Mouse (Mus musculus) liver, embryonic 15.5 days (tissue): ENCODE measurements around the gene Ddx19b. TPM values are rescaled to one million over a fixed set of nuclear protein-coding genes. Genes with fewer than 3 reads are reported as not detected.

Experiments
- ATAC-seq: fragments of 200-750 bp; cut with Nextera tagmentation; 2 replicates; pipeline ENCODE4 v1.8.0; 2017; ENCODE audit warnings: moderate number of reproducible peaks, mild to moderate bottlenecking, moderate library complexity; ENCODE audit not compliant: insufficient read depth
- H3K27ac ChIP-seq: fragments of 300-500 bp; sonication (generic); replicated peaks from 2 replicates; pipeline ENCODE4 v1.5.1; 2015; ENCODE audit warnings: mild to moderate bottlenecking, inconsistent platforms
- H3K27me3 ChIP-seq: fragments of 300-500 bp; sonication (generic); 2 replicates; pipeline ENCODE4 v1.6.1; 2015; ENCODE audit warnings: mild to moderate bottlenecking, inconsistent platforms
- H3K36me3 ChIP-seq: fragments of 300-500 bp; sonication (generic); replicated peaks from 2 replicates; pipeline ENCODE4 v1.6.1; 2015; ENCODE audit warnings: moderate library complexity, mild to moderate bottlenecking, inconsistent platforms
- H3K4me1 ChIP-seq: fragments of 300-500 bp; sonication (generic); replicated peaks from 2 replicates; pipeline ENCODE4 v1.6.1; 2015; ENCODE audit warnings: inconsistent platforms
- H3K4me2 ChIP-seq: fragments of 300-500 bp; sonication (generic); 2 replicates; pipeline ENCODE4 v1.6.1; 2015; ENCODE audit warnings: moderate library complexity, mild to moderate bottlenecking, inconsistent platforms
- H3K4me3 ChIP-seq: fragments of 300-500 bp; sonication (generic); replicated peaks from 2 replicates; pipeline ENCODE4 v1.5.1; 2015; ENCODE audit warnings: mild to moderate bottlenecking, inconsistent platforms
- H3K9ac ChIP-seq: fragments of 300-500 bp; sonication (generic); 2 replicates; pipeline ENCODE4 v1.6.1; 2015; ENCODE audit warnings: moderate library complexity, mild to moderate bottlenecking, inconsistent platforms
- H3K9me3 ChIP-seq: fragments of 300-500 bp; sonication (generic); replicated peaks from 2 replicates; pipeline ENCODE4 v1.6.1; 2016; ENCODE audit warnings: inconsistent platforms
- WGBS: fragments of 180-500 bp; shearing (Covaris S2); methylation state at CpG from one replicate; pipeline ENCODE4 v1.1.7; 2015; ENCODE audit warnings: mixed read lengths; ENCODE audit not compliant: insufficient replicate concordance; 5-methylcytosine and 5-hydroxymethylcytosine counted together
- polyA plus RNA-seq: library from polyadenylated mRNA; unstranded; fragments of >200 nt; fragmentation: Nextera tagmentation; extraction: Ambion mirVana; gene quantifications from 2 replicates; pipeline ENCODE4 v1.2.1, GENCODE M21; 2015

Gene Ddx19b
- polyA plus RNA-seq, 1 experiment from 2014 or later = 2.4 TPM

DNA sequence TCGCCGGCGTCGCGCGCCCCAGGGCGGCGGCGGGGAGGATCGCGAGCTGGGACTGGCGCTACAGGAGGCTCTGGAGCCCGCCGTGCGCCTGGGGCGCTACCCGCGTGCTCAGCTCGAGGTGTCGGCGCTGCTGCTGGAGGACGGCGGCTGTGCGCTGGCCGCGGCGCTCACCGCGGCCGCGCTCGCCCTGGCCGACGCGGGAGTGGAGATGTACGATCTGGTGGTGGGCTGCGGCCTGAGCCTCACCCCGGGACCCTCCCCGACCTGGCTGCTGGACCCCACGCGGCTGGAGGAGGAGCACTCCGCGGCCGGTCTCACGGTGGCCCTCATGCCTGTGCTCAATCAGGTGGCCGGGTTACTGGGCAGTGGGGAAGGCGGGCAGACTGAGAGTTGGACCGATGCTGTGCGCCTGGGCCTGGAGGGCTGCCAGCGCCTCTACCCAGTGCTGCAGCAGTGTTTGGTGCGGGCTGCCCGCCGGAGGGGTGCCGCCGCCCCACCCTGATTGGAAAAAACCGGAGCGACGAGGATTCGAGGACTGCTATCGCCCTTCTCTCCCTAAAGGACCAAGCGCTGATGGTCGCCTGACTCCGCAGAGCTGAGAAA is 25.2 kb upstream of the Ddx19b start:
- Histone ChIP-seq H3K9me3 (no peaks in the 10 kb centered on the region), H3K27ac (peak overlapping the region; percentile 87), H3K9ac (peak overlapping the region; percentile 87), H3K4me2 (peak overlapping the region; percentile 99), H3K4me1 (peaks cover 62% of the 10 kb centered on the region), H3K4me3 (peak overlapping the region; percentile 90), H3K27me3 (no peaks in the 10 kb centered on the region), H3K36me3 (peaks cover 53% of the 10 kb centered on the region)
- WGBS = under 1% methylated on average over 62 of the region's 63 CpGs
- ATAC-seq = peak; percentile 63

DNA sequence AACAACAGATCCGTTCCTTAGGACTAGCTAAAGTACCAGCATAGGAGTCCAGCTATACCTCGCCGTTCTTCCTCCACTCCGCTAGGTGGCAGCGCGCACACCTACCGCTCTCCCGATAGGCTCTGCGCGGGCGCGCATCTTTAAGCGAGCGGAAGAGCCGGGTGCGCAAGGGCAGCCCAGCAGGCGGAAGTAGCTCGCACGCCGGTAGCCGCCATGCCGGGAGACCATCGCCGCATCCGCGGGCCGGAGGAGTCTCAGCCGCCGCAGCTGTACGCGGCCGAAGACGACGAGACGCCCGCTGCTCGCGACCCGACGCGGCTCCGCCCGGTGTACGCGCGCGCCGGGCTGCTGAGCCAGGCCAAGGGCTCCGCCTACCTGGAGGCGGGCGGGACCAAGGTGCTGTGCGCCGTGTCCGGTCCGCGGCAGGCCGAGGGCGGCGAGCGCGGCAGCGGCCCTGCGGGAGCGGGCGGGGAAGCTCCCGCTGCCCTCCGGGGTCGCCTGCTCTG is 24.7 kb upstream of the Ddx19b start, which contains the start of gene Exosc6:
Exosc6 (plus strand) TSS at position 182 of the 506 bp plus-strand sequence.
- peak; percentile 93 for ATAC-seq
- peaks cover 56% of the 10 kb centered on the region for H3K4me1 ChIP-seq

DNA sequence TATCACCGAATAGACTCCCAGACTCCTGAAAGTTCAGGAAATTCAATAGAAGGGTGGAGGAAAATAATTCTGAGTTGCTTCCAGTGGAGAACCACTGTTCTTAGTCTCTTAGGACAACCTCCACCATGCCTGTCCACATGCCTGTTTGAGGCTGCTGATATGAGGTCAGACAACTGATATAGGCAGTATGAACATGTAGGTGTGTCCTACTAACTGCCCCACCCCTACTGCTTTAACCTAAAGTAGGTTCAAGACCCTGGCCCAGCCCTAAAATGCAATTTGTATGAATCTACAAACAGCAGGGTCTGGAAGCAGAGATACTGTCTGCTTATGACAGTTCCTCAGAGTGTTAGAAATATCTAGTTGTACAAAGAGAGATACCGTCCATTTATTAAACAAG is 24.1 kb upstream of the Ddx19b start:
- H3K4me3 ChIP-seq = peak overlapping the region; percentile 90
- ATAC-seq = peak; percentile 44
- no peak overlapping the region for H3K9ac ChIP-seq
- H3K27me3 ChIP-seq = no peaks in the 10 kb centered on the region
- peaks cover 50% of the 10 kb centered on the region for H3K4me1 ChIP-seq
- H3K4me2 ChIP-seq = 0 out of 2 replicates have a peak overlapping the region, but pooled peaks have one; percentile 99
- 51% methylated on average over 2 of the region's 2 CpGs for WGBS
- H3K27ac ChIP-seq = 0 out of 2 replicates have a peak overlapping the region, but pooled peaks have one; percentile 30
- H3K36me3 ChIP-seq = peaks cover 65% of the 10 kb centered on the region
- no peaks in the 10 kb centered on the region for H3K9me3 ChIP-seq

More for the DNA sequence above, 24.7 kb upstream of the Ddx19b start, which contains the start of gene Exosc6:
- peak within 1 kb of the TSS; percentile 87 for H3K9ac ChIP-seq
- H3K4me2 ChIP-seq = peak within 1 kb of the TSS; percentile 99
- H3K4me3 ChIP-seq = peak within 1 kb of the TSS; percentile 90
- no peaks in the 10 kb centered on the region for H3K27me3 ChIP-seq
- no peaks in the 10 kb centered on the region for H3K9me3 ChIP-seq
- H3K27ac ChIP-seq = peak within 1 kb of the TSS; percentile 87
- H3K36me3 ChIP-seq = peaks cover 59% of the 10 kb centered on the region
- under 1% methylated on average over 68 of the region's 68 CpGs for WGBS

DNA sequence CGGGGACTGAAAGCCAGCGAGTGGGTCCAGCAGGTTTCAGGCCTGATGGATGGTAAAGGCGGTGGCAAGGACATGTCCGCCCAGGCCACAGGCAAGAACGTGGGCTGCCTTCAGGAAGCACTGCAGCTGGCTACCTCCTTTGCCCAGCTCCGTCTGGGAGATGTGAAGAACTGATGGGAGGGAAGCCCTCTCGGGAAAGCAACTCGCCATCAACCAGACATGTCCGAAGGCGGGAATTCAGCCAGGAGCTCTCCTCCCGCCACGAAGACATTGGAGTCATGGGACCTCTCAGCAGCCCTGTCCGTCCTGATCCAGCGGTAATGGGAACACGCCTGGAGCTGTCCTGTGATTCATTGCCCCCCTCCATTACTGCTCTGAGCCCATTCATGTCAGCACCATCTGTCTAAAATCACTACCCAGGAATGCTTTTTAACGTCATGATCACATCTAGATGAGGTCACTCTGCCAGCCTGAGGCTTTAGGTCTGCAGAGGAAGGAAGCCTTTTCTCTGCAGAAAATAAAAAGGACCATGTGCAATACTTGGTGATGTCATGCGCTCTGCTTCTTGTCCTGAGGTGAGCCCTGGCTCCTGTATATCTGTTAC is 23.6 kb upstream of the Ddx19b start:
- Histone ChIP-seq H3K4me2 (no peak overlapping the region), H3K36me3 (peaks cover 70% of the 10 kb centered on the region), H3K27me3 (no peaks in the 10 kb centered on the region), H3K4me3 (no peak overlapping the region), H3K9me3 (no peaks in the 10 kb centered on the region), H3K9ac (no peak overlapping the region), H3K4me1 (peaks cover 45% of the 10 kb centered on the region), H3K27ac (0 out of 2 replicates have a peak overlapping the region, but pooled peaks have one; percentile 30)
- ATAC-seq = no peak
- WGBS = 87% methylated on average over 17 of the region's 17 CpGs

DNA sequence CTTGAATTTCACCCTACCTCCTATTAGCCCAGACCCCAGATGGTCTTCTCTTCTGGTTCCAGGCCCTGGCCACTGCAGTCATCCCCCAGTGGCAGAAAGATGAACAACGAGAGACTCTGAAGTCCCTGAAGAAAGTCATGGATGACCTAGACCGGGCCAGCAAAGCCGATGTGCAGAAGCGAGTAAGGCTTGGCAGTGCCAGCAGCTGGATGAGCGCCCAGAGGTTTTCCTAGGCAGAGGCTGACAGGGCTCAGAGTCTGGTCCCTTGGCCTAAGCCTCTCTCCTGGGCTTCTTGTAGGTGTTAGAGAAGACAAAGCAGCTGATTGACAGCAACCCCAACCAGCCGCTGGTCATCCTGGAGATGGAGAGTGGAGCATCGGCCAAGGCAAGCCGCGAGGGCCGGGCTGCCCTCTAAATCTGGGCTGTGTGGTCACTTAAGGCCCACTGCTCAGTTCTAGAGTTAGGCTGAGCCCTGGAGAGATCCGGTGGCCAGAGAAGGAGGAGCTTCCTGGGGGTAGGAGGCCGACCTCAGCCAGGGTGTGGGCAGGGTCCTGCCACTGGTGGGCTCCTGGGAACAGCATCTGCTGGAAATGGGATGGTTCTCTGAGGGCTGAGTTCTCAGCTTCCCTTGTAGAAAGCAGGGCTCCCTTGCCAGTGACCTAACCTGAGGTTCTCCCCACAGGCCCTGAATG is 22.4 kb upstream of the Ddx19b start:
- Histone ChIP-seq H3K4me1 (peaks cover 41% of the 10 kb centered on the region), H3K36me3 (peaks cover 82% of the 10 kb centered on the region), H3K27ac (no peak overlapping the region), H3K27me3 (no peaks in the 10 kb centered on the region), H3K9me3 (no peaks in the 10 kb centered on the region), H3K9ac (no peak overlapping the region), H3K4me3 (no peak overlapping the region), H3K4me2 (no peak overlapping the region)
- 87% methylated on average over 12 of the region's 12 CpGs for WGBS
- ATAC-seq = no peak

DNA sequence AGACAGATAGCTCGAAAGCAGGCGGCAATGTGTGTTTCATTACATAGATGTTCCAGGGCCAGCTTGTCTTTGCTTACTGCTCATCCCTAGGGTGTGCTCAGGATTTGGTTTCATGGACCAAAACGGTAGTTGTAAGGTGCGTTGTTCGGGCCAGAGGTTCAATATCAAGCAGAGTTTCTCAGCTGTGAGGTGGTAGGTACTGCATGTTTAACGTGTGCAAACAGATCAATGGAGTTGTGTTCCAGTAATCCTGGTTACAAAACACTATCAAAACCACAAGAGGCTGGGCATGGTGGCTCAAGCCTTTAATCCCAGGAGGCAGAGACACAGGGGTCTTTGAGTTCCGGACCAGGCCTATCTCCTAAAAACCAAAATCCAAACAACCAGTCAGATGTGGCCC is 17.6 kb upstream of the Ddx19b start:
- no peak overlapping the region for H3K4me2 ChIP-seq
- peaks cover 100% of the 10 kb centered on the region for H3K36me3 ChIP-seq
- H3K27ac ChIP-seq = no peak overlapping the region
- peaks cover 5% of the 10 kb centered on the region; the same call in 1 of the 2 replicates for H3K4me1 ChIP-seq
- no peaks in the 10 kb centered on the region for H3K27me3 ChIP-seq
- WGBS = 88% methylated on average over 7 of the region's 7 CpGs
- ATAC-seq = no peak
- H3K9ac ChIP-seq = no peak overlapping the region
- no peaks in the 10 kb centered on the region for H3K9me3 ChIP-seq
- no peak overlapping the region for H3K4me3 ChIP-seq

DNA sequence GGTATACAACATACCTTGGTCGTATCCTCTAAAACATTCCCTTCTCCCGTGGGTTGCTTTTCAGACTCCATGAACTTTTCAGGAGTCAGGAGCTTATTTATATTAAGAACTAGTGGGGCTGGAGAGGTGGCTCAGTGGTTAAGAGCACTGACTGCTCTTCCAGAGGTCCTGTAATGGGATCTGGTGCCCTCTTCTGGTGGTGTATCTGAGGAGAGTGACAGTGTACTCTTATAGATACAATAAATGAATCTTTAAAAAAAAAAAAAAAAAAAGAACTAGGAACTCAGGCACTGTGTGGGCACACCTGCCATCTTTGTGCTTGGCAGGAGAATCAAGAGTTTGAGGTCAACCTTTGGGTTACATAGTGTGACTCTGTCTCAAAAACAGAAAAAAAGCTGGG is 17.1 kb upstream of the Ddx19b start:
- H3K9me3 ChIP-seq = no peaks in the 10 kb centered on the region
- H3K27ac ChIP-seq = no peak overlapping the region
- no peak overlapping the region for H3K9ac ChIP-seq
- H3K4me2 ChIP-seq = no peak overlapping the region
- no peaks in the 10 kb centered on the region for H3K27me3 ChIP-seq
- peaks cover 5% of the 10 kb centered on the region; the same call in 1 of the 2 replicates for H3K4me1 ChIP-seq
- 84% methylated on average over 2 of the region's 2 CpGs for WGBS
- peaks cover 100% of the 10 kb centered on the region for H3K36me3 ChIP-seq
- no peak overlapping the region for H3K4me3 ChIP-seq
- ATAC-seq = no peak

DNA sequence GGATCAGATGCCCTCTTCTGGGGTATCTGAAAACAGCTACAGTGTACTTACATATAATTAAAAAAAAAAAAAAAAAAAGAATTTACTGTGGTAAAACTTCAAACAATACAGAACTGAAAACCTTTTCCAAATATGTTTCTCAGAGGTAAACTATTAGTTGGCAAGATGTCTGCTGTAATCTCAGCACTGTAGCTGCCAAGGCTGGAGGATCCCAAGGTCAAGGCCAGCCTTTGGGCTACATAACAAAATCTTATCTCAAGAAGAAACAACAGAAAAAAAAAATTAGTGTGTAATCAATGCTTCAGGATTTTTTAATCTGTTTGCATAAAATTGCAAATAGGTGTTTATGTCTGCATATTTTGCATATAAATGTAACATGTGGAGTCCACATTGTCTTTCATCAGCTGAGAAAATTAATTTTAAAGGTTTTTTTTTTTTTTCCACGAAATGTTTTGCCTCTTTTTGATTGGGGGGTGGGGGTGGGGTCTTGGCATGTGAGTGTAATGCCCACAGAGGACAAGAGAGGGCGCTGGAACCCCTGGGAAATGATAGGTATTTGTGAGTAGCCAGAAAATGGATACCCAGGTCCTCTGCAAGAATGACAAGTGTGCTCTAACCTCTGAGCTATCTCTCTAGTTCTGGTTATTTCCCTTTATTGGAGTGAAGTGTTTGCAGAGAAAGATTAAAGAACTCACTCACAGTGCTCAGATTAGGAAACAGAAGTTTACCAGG is 12.6 kb upstream of the Ddx19b start:
- ATAC-seq = no peak
- Histone ChIP-seq H3K9me3 (no peaks in the 10 kb centered on the region), H3K36me3 (peaks cover 99% of the 10 kb centered on the region), H3K27ac (no peak overlapping the region), H3K4me1 (no peaks in the 10 kb centered on the region), H3K9ac (no peak overlapping the region), H3K27me3 (no peaks in the 10 kb centered on the region), H3K4me2 (no peak overlapping the region), H3K4me3 (no peak overlapping the region)
- WGBS = 32% methylated on average over 2 of the region's 2 CpGs

DNA sequence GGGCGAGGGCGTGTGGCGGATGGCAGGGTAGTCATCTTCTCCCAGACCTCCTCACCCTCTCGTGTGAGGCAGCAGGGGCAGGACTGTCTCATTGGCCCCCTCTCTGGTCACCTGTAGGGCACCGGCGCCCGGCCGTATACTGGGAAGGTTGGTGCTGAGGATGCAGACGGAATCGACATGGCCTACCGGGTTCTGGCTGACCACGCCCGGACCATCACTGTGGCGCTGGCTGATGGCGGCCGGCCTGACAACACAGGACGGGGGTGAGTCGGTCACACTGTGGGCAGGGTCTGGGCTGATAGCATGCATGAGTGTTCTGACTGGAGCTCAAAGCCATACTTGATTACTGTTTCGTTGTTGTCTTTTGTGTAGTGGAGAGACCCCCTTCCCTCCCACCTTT is 11.0 kb upstream of the Ddx19b start:
- no peaks in the 10 kb centered on the region for H3K4me1 ChIP-seq
- H3K9me3 ChIP-seq = no peaks in the 10 kb centered on the region
- H3K36me3 ChIP-seq = peaks cover 99% of the 10 kb centered on the region
- ATAC-seq = no peak
- H3K9ac ChIP-seq = no peak overlapping the region
- no peak overlapping the region for H3K4me3 ChIP-seq
- 91% methylated on average over 19 of the region's 19 CpGs for WGBS
- H3K27ac ChIP-seq = no peak overlapping the region
- H3K27me3 ChIP-seq = no peaks in the 10 kb centered on the region
- H3K4me2 ChIP-seq = no peak overlapping the region

DNA sequence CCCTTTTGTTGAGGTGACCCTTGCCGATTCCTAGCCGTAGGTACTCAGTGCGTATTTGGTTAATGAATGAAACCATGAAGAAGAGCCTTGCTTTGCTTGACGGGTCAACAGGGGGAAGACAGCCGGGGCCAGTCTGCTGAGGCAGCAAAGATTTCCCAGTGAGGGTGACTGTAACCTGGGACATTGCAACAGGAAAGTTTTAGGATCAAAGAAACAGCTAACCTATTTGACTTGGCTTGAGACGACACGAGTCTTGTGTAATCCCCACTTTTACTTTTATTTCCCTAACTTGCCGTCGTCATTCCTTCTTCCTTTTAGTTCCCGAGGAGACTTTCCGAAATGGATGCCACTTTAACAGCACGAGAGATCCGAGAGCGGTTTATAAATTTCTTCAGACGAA is 5.0 kb upstream of the Ddx19b start:
- no peak overlapping the region for H3K4me2 ChIP-seq
- peaks cover 27% of the 10 kb centered on the region for H3K4me1 ChIP-seq
- no peak overlapping the region for H3K4me3 ChIP-seq
- ATAC-seq = no peak
- peaks cover 67% of the 10 kb centered on the region for H3K36me3 ChIP-seq
- H3K9ac ChIP-seq = no peak overlapping the region
- no peaks in the 10 kb centered on the region for H3K9me3 ChIP-seq
- 93% methylated on average over 15 of the region's 15 CpGs for WGBS
- H3K27ac ChIP-seq = no peak overlapping the region
- H3K27me3 ChIP-seq = 0 out of 2 replicates have a peak, but pooled peaks cover 4% of the 10 kb centered on the region
